Mouse (Mus musculus) kidney, adult 11 months (tissue): Measurements from ENCODE around the gene Gm10719.
A peak's percentile ranks its signal among the peaks of the same experiment; 100 is the strongest.
"Not testable (repeated sequence)": the region's sequence is repeated elsewhere in the genome, so short reads cannot be mapped to it uniquely, and the experiment has no call there.

Source experiments
- DNase-seq: peaks from one replicate; pipeline ENCODE4 v3.0.0; 2022

The Gm10719 gene

DNA sequence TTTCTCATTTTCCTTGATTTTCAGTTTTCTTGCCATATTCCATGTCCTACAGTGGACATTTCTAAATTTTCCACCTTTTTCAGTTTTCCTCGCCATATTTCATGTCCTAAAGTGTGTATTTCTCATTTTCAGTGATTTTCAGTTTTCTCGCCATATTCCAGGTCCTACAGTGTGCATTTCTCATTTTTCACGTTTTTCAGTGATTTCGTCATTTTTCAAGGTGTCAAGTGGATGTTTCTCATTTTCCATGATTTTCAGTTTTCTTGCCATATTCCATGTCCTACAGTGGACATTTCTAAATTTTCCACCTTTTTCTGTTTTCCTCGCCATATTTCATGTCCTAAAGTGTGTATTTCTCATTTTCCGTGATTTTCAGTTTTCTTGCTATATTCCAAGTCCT, 8.4 kb downstream of the Gm10719 start:
- peak; percentile 6 for DNase-seq

DNA sequence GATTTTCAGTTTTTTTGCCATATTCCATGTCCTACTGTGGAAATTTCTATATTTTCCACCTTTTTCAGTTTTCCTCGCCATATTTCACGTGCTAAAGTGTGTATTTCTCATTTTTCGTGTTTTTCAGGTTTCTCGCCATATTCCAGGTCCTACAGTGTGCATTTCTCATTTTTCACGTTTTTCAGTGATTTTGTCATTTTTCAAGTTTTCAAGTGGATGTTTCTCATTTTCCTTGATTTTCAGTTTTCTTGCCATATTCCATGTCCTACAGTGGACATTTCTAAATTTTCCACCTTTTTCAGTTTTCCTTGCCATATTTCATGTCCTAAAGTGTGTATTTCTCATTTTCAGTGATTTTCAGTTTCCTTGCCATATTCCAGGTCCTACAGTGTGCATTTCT, 8.9 kb downstream of the Gm10719 start:
- not testable (repeated sequence) for DNase-seq

DNA sequence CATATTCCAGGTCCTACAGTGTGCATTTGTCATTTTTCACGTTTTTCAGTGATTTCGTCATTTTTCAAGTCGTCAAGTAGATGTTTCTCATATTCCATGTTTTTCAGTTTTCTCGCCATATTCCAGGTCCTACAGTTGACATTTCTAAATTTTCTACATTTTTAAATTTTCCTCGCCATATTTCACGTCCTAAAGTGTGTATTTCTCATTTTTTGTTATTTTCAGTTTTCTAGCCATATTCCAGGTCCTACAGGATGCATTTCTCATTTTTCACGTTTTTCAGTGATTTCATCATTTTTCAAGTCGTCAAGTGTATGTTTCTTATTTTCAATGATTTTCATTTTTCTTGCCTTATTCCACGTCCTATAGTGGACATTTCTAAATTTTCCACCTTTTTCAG, 9.5 kb downstream of the Gm10719 start:
- not testable (repeated sequence) for DNase-seq

DNA sequence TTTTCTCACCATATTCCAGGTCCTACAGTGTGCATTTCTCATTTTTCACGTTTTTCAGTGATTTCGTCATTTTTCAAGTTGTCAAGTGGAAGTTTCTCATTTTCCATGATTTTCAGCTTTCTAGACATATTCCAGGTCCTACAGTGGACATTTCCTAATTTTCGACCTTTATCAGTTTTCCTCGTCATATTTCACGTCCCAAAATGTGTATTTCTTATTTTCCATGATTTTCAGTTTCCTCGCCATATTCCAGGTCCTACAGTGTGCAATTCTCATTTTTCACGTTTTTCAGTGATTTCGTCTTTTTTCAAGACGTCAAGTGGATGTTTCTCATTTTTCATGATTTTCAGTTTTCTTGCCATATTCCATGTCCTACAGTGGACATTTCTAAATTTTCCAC, 10.0 kb downstream of the Gm10719 start:
- not testable (repeated sequence) for DNase-seq

DNA sequence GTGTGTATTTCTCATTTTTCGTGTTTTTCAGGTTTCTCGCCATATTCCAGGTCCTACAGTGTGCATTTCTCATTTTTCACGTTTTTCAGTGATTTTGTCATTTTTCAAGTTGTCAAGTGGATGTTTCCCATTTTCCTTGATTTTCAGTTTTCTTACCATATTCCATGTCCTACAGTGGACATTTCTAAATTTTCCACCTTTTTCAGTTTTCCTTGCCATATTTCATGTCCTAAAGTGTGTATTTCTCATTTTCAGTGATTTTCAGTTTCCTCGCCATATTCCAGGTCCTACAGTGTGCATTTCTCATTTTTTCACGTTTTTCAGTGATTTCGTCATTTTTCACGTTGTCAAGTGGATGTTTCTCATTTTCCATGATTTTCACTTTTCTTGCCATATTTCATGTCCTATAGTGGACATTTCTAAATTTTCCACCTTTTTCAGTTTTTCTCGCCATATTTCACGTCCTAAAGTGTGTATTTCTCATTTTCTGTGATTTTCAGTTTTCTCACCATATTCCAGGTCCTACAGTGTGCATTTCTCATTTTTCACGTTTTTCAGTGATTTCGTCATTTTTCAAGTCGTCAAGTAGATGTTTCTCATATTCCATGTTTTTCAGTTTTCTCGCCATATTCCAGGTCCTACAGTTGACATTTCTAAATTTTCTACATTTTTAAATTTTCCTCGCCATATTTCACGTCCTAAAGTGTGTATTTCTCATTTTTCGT, 12.2 kb downstream of the Gm10719 start:
- not testable (repeated sequence) for DNase-seq

DNA sequence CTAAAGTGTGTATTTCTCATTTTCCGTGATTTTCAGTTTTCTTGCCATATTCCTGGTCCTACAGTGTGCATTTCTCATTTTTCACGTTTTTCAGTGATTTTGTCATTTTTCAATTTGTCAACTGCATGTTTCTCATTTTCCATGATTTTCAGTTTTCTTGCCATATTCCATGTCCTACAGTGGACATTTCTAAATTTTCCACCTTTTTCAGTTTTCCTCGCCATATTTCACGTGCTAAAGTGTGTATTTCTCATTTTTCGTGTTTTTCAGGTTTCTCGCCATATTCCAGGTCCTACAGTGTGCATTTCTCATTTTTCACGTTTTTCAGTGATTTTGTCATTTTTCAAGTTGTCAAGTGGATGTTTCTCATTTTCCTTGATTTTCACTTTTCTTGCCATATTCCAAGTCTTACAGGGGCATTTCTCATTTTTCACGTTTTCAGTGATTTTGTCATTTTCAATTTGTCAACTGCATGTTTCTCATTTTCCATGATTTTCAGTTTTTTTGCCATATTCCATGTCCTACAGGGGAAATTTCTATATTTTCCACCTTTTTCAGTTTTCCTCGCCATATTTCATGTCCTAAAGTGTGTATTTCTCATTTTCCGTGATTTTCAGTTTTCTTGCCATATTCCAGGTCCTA, 13.6 kb downstream of the Gm10719 start:
- not testable (repeated sequence) for DNase-seq

DNA sequence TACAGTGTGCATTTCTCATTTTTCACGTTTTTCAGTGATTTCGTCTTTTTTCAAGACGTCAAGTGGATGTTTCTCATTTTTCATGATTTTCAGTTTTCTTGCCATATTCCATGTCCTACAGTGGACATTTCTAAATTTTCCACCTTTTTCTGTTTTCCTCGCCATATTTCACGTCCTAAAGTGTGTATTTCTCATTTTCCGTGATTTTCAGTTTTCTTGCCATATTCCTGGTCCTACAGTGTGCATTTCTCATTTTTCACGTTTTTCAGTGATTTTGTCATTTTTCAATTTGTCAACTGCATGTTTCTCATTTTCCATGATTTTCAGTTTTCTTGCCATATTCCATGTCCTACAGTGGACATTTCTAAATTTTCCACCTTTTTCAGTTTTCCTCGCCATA, 17.1 kb downstream of the Gm10719 start, which contains the start of gene Gm17535:
TSS of gene Gm17535 (plus strand) at position 301 of the 400 bp plus-strand sequence.
- not testable (repeated sequence) for DNase-seq

DNA sequence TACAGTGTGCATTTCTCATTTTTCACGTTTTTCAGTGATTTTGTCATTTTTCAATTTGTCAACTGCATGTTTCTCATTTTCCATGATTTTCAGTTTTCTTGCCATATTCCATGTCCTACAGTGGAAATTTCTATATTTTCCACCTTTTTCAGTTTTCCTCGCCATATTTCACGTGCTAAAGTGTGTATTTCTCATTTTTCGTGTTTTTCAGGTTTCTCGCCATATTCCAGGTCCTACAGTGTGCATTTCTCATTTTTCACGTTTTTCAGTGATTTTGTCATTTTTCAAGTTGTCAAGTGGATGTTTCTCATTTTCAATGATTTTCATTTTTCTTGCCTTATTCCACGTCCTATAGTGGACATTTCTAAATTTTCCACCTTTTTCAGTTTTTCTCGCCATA, 19.4 kb downstream of the Gm10719 start, which contains the start of gene Gm10715:
TSS of gene Gm10715 (plus strand) at position 301 of the 400 bp plus-strand sequence.
- not testable (repeated sequence) for DNase-seq

DNA sequence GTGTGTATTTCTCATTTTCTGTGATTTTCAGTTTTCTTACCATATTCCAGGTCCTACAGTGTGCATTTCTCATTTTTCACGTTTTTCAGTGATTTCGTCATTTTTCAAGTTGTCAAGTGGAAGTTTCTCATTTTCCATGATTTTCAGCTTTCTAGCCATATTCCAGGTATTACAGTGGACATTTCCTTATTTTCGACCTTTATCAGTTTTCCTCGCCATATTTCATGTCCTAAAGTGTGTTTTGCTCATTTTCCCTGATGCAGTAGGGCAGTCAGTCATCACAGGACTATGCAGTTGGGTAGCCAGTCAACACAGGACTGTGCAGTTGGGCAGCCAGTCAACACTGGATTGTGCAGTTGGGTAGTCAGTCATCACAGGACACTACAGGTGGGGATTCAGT, 21.0 kb downstream of the Gm10719 start:
- not testable (repeated sequence) for DNase-seq
